Mouse (Mus musculus) ES-Bruce4 (cell line): ENCODE data around the gene Cdhr4.

ENCODE experiments used
- CTCF ChIP-seq: IDR thresholded peaks from one replicate; pipeline ENCODE4 v1.8.1; 2011; ENCODE audit warnings: low read depth, low read length
- EP300 ChIP-seq: IDR thresholded peaks from 2 replicates; pipeline ENCODE4 v1.6.1; 2011; ENCODE audit warnings: low read depth, low read length; ENCODE audit not compliant: insufficient read depth
- POLR2A ChIP-seq: IDR thresholded peaks from one replicate; pipeline ENCODE4 v1.8.1; 2011; ENCODE audit warnings: low read length; ENCODE audit not compliant: insufficient read depth

GRCm38 (mm10) chr9:108026584-108026983 lies 34.3 kb downstream of the Cdhr4 start:
- TF ChIP-seq CTCF = no peak
- no peak for TF ChIP-seq EP300
- TF ChIP-seq POLR2A = no peak
